Mouse (Mus musculus): ENCODE measurements around the gene Nr5a1. TPM values are rescaled to one million over a fixed set of nuclear protein-coding genes. Genes with fewer than 3 reads are reported as not detected.

Nr5a1 gene
- polyA plus RNA-seq, 1 experiment: 0.22 TPM

GRCm38 (mm10) chr2:38717436-38717835 is 3.1 kb upstream of the Nr5a1 start:
- H3K27me3 ChIP-seq (ENCODE audit: control insufficient read depth, insufficient read depth, low read length): peaks cover 2% of the 10 kb centered on the region; the same call in 1 of the 2 replicates
- WGBS: 84% methylated on average over 2 of the region's 2 CpGs
- no peaks in the 10 kb centered on the region for H3K4me1 ChIP-seq (replicated peaks; ENCODE audit: control insufficient read depth, insufficient read depth, low read length)
- DNase-seq: no peak
- TF ChIP-seq POLR2A (IDR thresholded peaks at IDR 0.05; ENCODE audit: control insufficient read depth, extremely low read depth, insufficient read depth, low read length, poor library complexity) (no peak), CTCF (IDR thresholded peaks at IDR 0.05; ENCODE audit: borderline replicate concordance, control insufficient read depth, extremely low read depth, insufficient read depth, low read length, poor library complexity) (no peak)
- H3K4me3 ChIP-seq (ENCODE audit: control insufficient read depth, insufficient read depth, low read length): no peak overlapping the region
- no peak overlapping the region for H3K27ac ChIP-seq (ENCODE audit: control insufficient read depth, insufficient read depth, low read length)
- no peaks in the 10 kb centered on the region for H3K36me3 ChIP-seq (ENCODE audit: control insufficient read depth, insufficient read depth, low read length)

- peaks cover 9% of the 10 kb centered on the region; the same call in 1 of the 2 replicates for H3K27me3 ChIP-seq (ENCODE audit: control insufficient read depth, insufficient read depth, low read length)
- 92% methylated on average over 3 of the region's 3 CpGs for WGBS
- H3K4me3 ChIP-seq (ENCODE audit: control insufficient read depth, insufficient read depth, low read length): no peak overlapping the region
- H3K4me1 ChIP-seq (replicated peaks; ENCODE audit: control insufficient read depth, insufficient read depth, low read length): no peaks in the 10 kb centered on the region
- H3K36me3 ChIP-seq (ENCODE audit: control insufficient read depth, insufficient read depth, low read length): no peaks in the 10 kb centered on the region
- no peak for DNase-seq
- TF ChIP-seq CTCF (IDR thresholded peaks at IDR 0.05; ENCODE audit: borderline replicate concordance, control insufficient read depth, extremely low read depth, insufficient read depth, low read length, poor library complexity) (no peak), POLR2A (IDR thresholded peaks at IDR 0.05; ENCODE audit: control insufficient read depth, extremely low read depth, insufficient read depth, low read length, poor library complexity) (no peak)
- H3K27ac ChIP-seq (ENCODE audit: control insufficient read depth, insufficient read depth, low read length): no peak overlapping the region
These were observed 746 bp downstream of the Nr5a1 start for GRCm38 (mm10) chr2:38713596-38713995.

GRCm38 (mm10) chr2:38712769-38713125 is 1.6 kb downstream of the Nr5a1 start:
- Histone ChIP-seq H3K27ac (ENCODE audit: control insufficient read depth, insufficient read depth, low read length) (no peak overlapping the region), H3K4me3 (ENCODE audit: control insufficient read depth, insufficient read depth, low read length) (no peak overlapping the region), H3K4me1 (replicated peaks; ENCODE audit: control insufficient read depth, insufficient read depth, low read length) (no peaks in the 10 kb centered on the region), H3K27me3 (ENCODE audit: control insufficient read depth, insufficient read depth, low read length) (peaks cover 9% of the 10 kb centered on the region; the same call in 1 of the 2 replicates), H3K36me3 (ENCODE audit: control insufficient read depth, insufficient read depth, low read length) (no peaks in the 10 kb centered on the region)
- TF ChIP-seq CTCF (IDR thresholded peaks at IDR 0.05; ENCODE audit: borderline replicate concordance, control insufficient read depth, extremely low read depth, insufficient read depth, low read length, poor library complexity) (no peak), POLR2A (IDR thresholded peaks at IDR 0.05; ENCODE audit: control insufficient read depth, extremely low read depth, insufficient read depth, low read length, poor library complexity) (no peak)
- no peak for DNase-seq
- WGBS: 62% methylated on average over 11 of the region's 11 CpGs

- TF ChIP-seq CTCF (IDR thresholded peaks at IDR 0.05; ENCODE audit: borderline replicate concordance, control insufficient read depth, extremely low read depth, insufficient read depth, low read length, poor library complexity) (no peak), POLR2A (IDR thresholded peaks at IDR 0.05; ENCODE audit: control insufficient read depth, extremely low read depth, insufficient read depth, low read length, poor library complexity) (no peak)
- H3K36me3 ChIP-seq (ENCODE audit: control insufficient read depth, insufficient read depth, low read length): no peaks in the 10 kb centered on the region
- H3K4me1 ChIP-seq (replicated peaks; ENCODE audit: control insufficient read depth, insufficient read depth, low read length): no peaks in the 10 kb centered on the region
- WGBS: 12% methylated on average over 58 of the region's 58 CpGs
- no peak overlapping the region for H3K4me3 ChIP-seq (ENCODE audit: control insufficient read depth, insufficient read depth, low read length)
- DNase-seq: no peak
- H3K27ac ChIP-seq (ENCODE audit: control insufficient read depth, insufficient read depth, low read length): no peak overlapping the region
- peaks cover 9% of the 10 kb centered on the region; the same call in 1 of the 2 replicates for H3K27me3 ChIP-seq (ENCODE audit: control insufficient read depth, insufficient read depth, low read length)
These were observed 2.1 kb downstream of the Nr5a1 start for GRCm38 (mm10) chr2:38712076-38712768.

- no peaks in the 10 kb centered on the region for H3K4me1 ChIP-seq (replicated peaks; ENCODE audit: control insufficient read depth, insufficient read depth, low read length)
- H3K27ac ChIP-seq (ENCODE audit: control insufficient read depth, insufficient read depth, low read length): no peak overlapping the region
- TF ChIP-seq POLR2A (IDR thresholded peaks at IDR 0.05; ENCODE audit: control insufficient read depth, extremely low read depth, insufficient read depth, low read length, poor library complexity) (no peak), CTCF (IDR thresholded peaks at IDR 0.05; ENCODE audit: borderline replicate concordance, control insufficient read depth, extremely low read depth, insufficient read depth, low read length, poor library complexity) (no peak)
- H3K4me3 ChIP-seq (ENCODE audit: control insufficient read depth, insufficient read depth, low read length): no peak overlapping the region
- 6% methylated on average over 40 of the region's 40 CpGs for WGBS
- no peaks in the 10 kb centered on the region for H3K36me3 ChIP-seq (ENCODE audit: control insufficient read depth, insufficient read depth, low read length)
- DNase-seq: no peak
- H3K27me3 ChIP-seq (ENCODE audit: control insufficient read depth, insufficient read depth, low read length): peaks cover 9% of the 10 kb centered on the region; the same call in 1 of the 2 replicates
These were observed 2.9 kb downstream of the Nr5a1 start for GRCm38 (mm10) chr2:38711421-38711861.

GRCm38 (mm10) chr2:38710304-38711241 is 3.8 kb downstream of the Nr5a1 start:
- TF ChIP-seq POLR2A (IDR thresholded peaks at IDR 0.05; ENCODE audit: control insufficient read depth, extremely low read depth, insufficient read depth, low read length, poor library complexity) (no peak), CTCF (IDR thresholded peaks at IDR 0.05; ENCODE audit: borderline replicate concordance, control insufficient read depth, extremely low read depth, insufficient read depth, low read length, poor library complexity) (no peak)
- no peak for DNase-seq
- 7% methylated on average over 75 of the region's 75 CpGs for WGBS
- peaks cover 9% of the 10 kb centered on the region; the same call in 1 of the 2 replicates for H3K27me3 ChIP-seq (ENCODE audit: control insufficient read depth, insufficient read depth, low read length)
- no peak overlapping the region for H3K4me3 ChIP-seq (ENCODE audit: control insufficient read depth, insufficient read depth, low read length)
- H3K27ac ChIP-seq (ENCODE audit: control insufficient read depth, insufficient read depth, low read length): no peak overlapping the region
- no peaks in the 10 kb centered on the region for H3K36me3 ChIP-seq (ENCODE audit: control insufficient read depth, insufficient read depth, low read length)
- H3K4me1 ChIP-seq (replicated peaks; ENCODE audit: control insufficient read depth, insufficient read depth, low read length): no peaks in the 10 kb centered on the region

Measured in thymus, adult 2 months (tissue).